Mouse (Mus musculus): Measurements from ENCODE around the gene Zbtb46.

- TF ChIP-seq CTCF (IDR thresholded peaks at IDR 0.05) (no peak), EP300 (IDR thresholded peaks at IDR 0.05) (no peak)
These were observed 102.4 kb downstream of the Zbtb46 start for GRCm38 (mm10) chr2:181356780-181357179.

Measured in lung, postnatal 0 days (tissue).